Mouse (Mus musculus) thymus, adult 18-20 months (tissue): Measurements from ENCODE around the gene Camk2d.

Experiments used
- DNase-seq, 2 experiments: peaks; one replicate each; pipeline ENCODE4 v3.0.0; 2022; ENCODE audit warnings: mixed read lengths in 2 of 2

The Camk2d gene

GRCm38 (mm10) chr3:126826172-126826571, 230.1 kb downstream of the Camk2d start:
- DNase-seq: no peak

DNA sequence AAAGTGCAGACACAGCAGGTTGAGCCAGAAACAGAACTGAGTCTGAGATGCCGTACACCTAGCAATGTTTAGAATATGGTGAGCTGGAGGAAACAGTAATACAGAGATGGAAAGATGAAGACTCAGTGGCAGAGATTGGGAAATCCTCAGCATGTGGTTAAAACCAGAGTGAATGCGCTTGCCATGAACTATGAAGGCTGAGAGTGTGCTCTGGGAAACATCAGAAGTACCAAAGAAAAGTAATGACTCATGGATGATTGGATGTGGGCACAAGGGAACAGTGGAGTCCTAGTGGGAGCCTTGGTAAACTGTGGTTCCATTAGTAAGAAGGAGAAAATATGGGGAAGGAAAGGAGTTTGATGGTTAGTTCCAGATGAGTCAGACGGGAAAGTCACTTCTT, 231.8 kb downstream of the Camk2d start:
- no peak for DNase-seq

DNA sequence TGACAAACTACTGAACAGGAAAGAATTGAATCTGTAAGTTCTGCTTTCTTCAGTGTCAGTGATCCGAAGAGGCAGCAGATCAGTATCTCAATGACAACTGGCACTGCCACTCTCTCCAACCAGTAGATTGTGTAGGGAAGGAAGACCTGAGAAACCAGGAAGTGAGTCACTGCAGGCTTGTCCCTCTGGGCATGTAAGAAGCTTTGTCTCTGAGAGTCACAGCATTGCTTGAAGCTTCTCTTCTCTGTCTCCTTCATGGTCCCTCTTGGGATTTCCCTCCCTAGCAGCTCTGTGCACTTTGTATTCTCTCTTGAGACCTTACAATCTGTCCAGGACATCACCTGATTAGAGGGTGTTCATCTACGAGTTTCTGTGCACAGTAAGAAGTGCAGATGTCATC, 233.7 kb downstream of the Camk2d start:
- DNase-seq: no peak

DNA sequence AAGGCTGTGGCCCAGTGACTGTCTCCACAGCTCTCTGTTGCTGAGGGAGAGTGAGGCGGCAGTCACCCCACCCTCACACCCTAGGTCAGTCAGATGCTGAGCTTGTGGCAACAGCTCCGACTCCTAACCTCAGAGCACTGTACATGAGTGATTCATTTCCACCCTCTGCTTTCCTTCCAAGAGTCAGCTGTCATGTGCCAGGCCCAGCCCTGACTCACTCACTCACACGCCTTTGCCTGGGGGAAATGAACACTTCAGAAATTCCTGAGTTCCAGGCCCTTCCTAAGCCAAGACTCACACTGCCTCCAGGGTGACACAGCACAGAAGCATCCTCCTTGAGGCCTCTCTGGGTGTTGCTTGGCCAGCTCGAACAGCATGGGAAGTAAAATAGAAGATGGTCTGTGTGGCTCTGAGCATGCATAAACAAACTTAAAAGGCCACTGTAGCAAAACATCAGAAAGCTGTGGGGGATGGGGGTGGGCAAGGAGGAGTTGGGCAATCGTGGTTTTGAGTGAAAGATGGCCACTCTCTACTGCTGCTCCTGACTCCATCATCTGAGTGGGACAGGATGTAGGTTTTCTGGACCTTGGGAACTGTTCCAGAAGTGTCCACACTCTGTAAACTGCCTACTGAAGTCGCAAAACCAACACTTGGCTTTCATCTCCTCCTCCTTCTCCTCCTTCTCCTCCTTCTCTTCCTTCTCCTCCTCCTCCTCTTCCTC, 235.5 kb downstream of the Camk2d start:
- DNase-seq: peak in 1 of 2 experiments; percentile 2

GRCm38 (mm10) chr3:126834641-126835167, 238.6 kb downstream of the Camk2d start:
- DNase-seq: no peak

DNA sequence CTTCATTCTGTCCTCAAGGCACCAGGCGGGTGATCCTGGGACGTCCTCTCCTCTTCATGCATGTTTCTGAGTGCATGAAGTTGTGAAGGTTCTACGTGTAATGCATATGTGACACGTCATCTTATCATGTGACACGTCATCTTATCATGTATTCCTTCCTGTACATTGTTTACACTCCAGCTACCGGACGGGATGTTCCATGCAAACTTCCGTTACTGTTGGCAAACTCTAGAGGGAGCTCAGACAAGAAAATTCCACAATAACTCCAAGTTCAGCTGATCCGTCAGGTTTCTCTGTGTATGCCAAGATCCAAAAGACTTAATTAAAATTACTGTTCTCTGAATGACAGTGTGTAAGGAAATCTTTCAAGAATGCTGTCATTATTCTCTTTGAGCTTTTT, 246.7 kb downstream of the Camk2d start:
- no peak for DNase-seq

GRCm38 (mm10) chr3:126844809-126845208, 248.7 kb downstream of the Camk2d start:
- no peak for DNase-seq

GRCm38 (mm10) chr3:126848081-126848480, 252.0 kb downstream of the Camk2d start:
- no peak for DNase-seq

DNA sequence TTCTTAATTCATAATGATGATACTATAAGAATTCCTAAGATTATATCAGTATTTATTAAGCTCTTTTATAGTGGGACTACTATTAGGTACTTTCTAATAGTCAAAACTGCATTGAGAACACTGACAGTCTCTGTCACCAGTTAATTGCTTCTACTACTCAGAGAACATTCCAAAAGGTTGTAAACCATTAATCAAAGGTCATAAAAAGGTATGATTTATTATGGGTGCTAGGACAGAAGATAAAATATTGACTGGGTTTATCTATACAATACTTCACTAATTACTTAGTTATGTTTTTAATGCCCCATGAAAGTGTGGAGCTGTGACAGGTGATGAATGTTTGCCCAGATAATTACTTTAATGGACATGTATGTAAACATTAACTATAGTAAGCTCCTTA, 264.3 kb downstream of the Camk2d start:
- DNase-seq: no peak

DNA sequence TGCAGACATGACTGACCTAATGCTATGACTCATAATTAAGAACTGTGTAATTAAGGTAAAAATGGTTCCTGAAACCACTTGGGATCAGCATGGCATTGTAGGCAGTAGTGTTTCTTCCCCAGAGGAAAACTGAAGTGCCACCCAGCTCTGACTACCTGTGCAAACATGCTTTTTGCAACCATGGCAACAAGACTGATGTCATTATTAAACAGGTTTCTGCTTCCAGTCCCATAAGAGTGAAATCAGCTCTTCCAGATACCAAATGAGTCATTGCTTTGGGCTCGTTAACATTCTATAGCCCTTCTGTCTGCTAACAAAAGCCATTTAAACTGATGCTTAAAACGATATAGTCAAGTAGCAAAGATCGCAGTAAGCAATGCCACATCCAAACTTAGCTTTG, 273.5 kb downstream of the Camk2d start:
- DNase-seq: no peak

DNA sequence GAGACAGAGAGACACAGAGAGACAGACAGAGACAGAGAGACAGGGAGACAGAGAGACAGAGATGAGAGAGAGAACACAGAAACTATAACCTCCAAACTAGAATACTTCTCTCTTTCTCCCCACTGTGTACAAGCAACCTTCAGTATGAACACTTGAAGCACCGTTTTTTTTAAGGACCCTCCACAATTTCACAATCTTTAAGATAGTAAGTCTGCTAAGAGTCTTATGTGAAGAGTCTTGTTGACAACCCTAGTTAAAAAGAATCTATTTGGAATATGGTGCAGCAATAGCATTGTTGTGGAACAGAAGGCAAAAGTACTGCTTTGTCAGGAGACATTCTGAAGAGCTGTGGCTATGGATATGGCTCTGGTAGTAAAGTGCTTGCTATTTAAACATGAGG, 274.6 kb downstream of the Camk2d start:
- no peak for DNase-seq

GRCm38 (mm10) chr3:126878233-126878632, 282.1 kb downstream of the Camk2d start:
- DNase-seq: no peak

DNA sequence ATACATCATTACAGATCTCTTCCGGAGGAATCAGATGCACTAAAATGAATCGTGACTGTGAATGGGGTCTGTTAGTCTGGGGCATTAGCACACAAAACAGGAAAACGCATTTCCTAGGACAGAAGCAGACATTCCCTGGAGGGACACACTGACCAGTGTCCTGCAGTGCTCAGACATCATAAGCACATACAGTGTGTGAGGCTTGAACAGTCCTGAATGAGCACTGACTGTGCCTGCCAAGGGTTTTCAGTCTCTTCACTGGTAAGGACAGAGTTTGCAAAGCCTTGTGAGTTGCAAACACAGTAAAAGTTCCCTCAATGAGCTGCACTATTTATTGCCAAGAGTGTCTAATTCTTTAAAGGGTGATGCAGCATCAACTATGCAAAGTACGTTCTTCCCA, 290.0 kb downstream of the Camk2d start:
- no peak for DNase-seq

DNA sequence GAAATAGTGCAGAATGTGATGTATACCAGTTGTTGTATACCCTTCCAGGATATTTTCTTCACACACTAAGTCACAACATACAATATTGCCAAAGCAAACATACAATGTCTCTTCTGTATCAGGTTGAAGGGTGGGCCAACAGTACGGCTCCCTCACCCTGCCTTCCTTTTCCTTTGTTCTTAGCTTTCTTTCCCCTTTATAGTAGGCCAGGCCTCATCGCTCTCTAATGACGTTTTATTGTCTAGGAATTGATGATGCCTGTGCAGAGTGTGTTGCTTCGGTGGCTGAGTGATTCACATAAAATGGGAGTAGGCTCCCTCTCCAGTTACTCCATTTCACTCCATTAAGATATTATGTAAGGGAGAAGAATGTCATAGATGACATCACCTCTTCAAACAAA, 290.5 kb downstream of the Camk2d start:
- DNase-seq: no peak
